Mouse (Mus musculus) megakaryocyte, embryonic 14.5 days (primary cell): ENCODE data around the gene Gm11238. TPM values are rescaled to one million over a fixed set of nuclear protein-coding genes. Genes with fewer than 3 reads are reported as not detected.
"Not testable (repeated sequence)": the region's sequence is repeated elsewhere in the genome, so short reads cannot be mapped to it uniquely, and the experiment has no call there.

Experiments
- H3K27me3 ChIP-seq: replicated peaks from 2 replicates; pipeline ENCODE3; 2012; ENCODE audit warnings: inconsistent platforms
- H3K36me3 ChIP-seq: replicated peaks from 2 replicates; pipeline ENCODE3; 2012; ENCODE audit warnings: low read length, inconsistent platforms, mixed read lengths
- H3K4me1 ChIP-seq: 2 replicates; pipeline ENCODE4 v1.6.1; 2012; ENCODE audit warnings: inconsistent platforms
- H3K4me3 ChIP-seq: replicated peaks from 2 replicates; pipeline ENCODE3; 2012; ENCODE audit warnings: moderate library complexity, mild to moderate bottlenecking, inconsistent platforms
- H3K9me3 ChIP-seq: 2 replicates; pipeline ENCODE4 v1.6.1; 2012; ENCODE audit warnings: inconsistent platforms
- FLI1 ChIP-seq: IDR thresholded peaks from 2 replicates; pipeline ENCODE4 v1.6.1; 2012; ENCODE audit warnings: low read length, inconsistent platforms, mixed read lengths
- GATA1 ChIP-seq: IDR thresholded peaks from 3 replicates; pipeline ENCODE4 v1.6.1; 2012; ENCODE audit warnings: mixed read lengths, low read length, inconsistent platforms, borderline replicate concordance
- polyA plus RNA-seq: library from polyadenylated mRNA; stranded (reverse); fragments of >175 nt; gene quantifications from 2 replicates; pipeline ENCODE4 v1.2.3, GENCODE M21; 2012; ENCODE audit warnings: low replicate concordance; ENCODE audit not compliant: insufficient read depth

Gm11238 gene
- polyA plus RNA-seq = not detected in 2 replicates

GRCm38 (mm10) chr4:73607581-73607980 lies at the start of gene Gm11238:
Gene Gm11238, plus strand, starts transcription at chr4:73607881.
- H3K36me3 ChIP-seq, H3K9me3 ChIP-seq, H3K27me3 ChIP-seq, H3K4me1 ChIP-seq, H3K4me3 ChIP-seq: not testable (repeated sequence)

- Histone ChIP-seq H3K9me3 (no peaks in the 10 kb centered on the region), H3K36me3 (no peaks in the 10 kb centered on the region), H3K4me3 (no peak overlapping the region), H3K4me1 (no peaks in the 10 kb centered on the region), H3K27me3 (no peaks in the 10 kb centered on the region)
- no peak for TF ChIP-seq FLI1
- no peak for TF ChIP-seq GATA1
Observed at GRCm38 (mm10) chr4:73599248-73599647, 8.4 kb upstream of the Gm11238 start.

GRCm38 (mm10) chr4:73622684-73623083 lies 15.0 kb downstream of the Gm11238 start, which contains the start of gene Gm11237:
Gene Gm11237, plus strand, starts transcription at chr4:73622984.
- not testable (repeated sequence) for H3K27me3 ChIP-seq, H3K4me3 ChIP-seq, H3K9me3 ChIP-seq, H3K4me1 ChIP-seq, H3K36me3 ChIP-seq

GRCm38 (mm10) chr4:73637821-73638220 lies 30.1 kb downstream of the Gm11238 start, which contains the start of gene Gm11236:
Gene Gm11236, plus strand, starts transcription at chr4:73638121.
- H3K36me3 ChIP-seq, H3K4me3 ChIP-seq, H3K27me3 ChIP-seq: not testable (repeated sequence)

GRCm38 (mm10) chr4:73661864-73662263 lies 54.2 kb downstream of the Gm11238 start:
- H3K9me3 ChIP-seq, H3K4me1 ChIP-seq, H3K4me3 ChIP-seq, H3K27me3 ChIP-seq, H3K36me3 ChIP-seq: not testable (repeated sequence)

More at GRCm38 (mm10) chr4:73637821-73638220, 30.1 kb downstream of the Gm11238 start, which contains the start of gene Gm11236:
- not testable (repeated sequence) for H3K9me3 ChIP-seq, H3K4me1 ChIP-seq

- H3K9me3 ChIP-seq, H3K4me3 ChIP-seq: not testable (repeated sequence)
Observed at GRCm38 (mm10) chr4:73668054-73668453, 60.4 kb downstream of the Gm11238 start, which contains the start of gene Gm11239. Gene Gm11239, plus strand, starts transcription at chr4:73668354.

GRCm38 (mm10) chr4:73683216-73683615 lies 75.5 kb downstream of the Gm11238 start, which contains the start of gene Gm428:
Gene Gm428, plus strand, starts transcription at chr4:73683516.
- not testable (repeated sequence) for H3K36me3 ChIP-seq, H3K27me3 ChIP-seq, H3K4me1 ChIP-seq, H3K4me3 ChIP-seq, H3K9me3 ChIP-seq

More at GRCm38 (mm10) chr4:73668054-73668453, 60.4 kb downstream of the Gm11238 start, which contains the start of gene Gm11239:
- H3K36me3 ChIP-seq, H3K4me1 ChIP-seq, H3K27me3 ChIP-seq: not testable (repeated sequence)

Other genes starting within 250 kb of the Gm11238 start
- not detected in 2 replicates for gene Gm11487, start 202.8 kb upstream of the Gm11238 start, polyA plus RNA-seq
- not detected in 2 replicates for gene Gm11237, start 15.1 kb downstream of the Gm11238 start, polyA plus RNA-seq
- gene Gm11236, start 30.2 kb downstream of the Gm11238 start, polyA plus RNA-seq = not detected in 2 replicates
- gene Gm11239, start 60.5 kb downstream of the Gm11238 start, polyA plus RNA-seq = 0.87 TPM in 1 of 2 replicates, not detected in the other
- not detected in 2 replicates for gene Gm428, start 75.6 kb downstream of the Gm11238 start, polyA plus RNA-seq
- gene Rasef, start 183.1 kb downstream of the Gm11238 start, polyA plus RNA-seq = not detected in 2 replicates